Mouse (Mus musculus) liver, embryonic 14.5 days (tissue): ENCODE results near the gene Fgf4. TPM values are rescaled to one million over a fixed set of nuclear protein-coding genes. Genes with fewer than 3 reads are reported as not detected.

ENCODE experiments used
- ATAC-seq: fragments of 200-750 bp; cut with Nextera tagmentation; 2 replicates; pipeline ENCODE4 v1.8.0; 2017; ENCODE audit warnings: moderate number of reproducible peaks, mild to moderate bottlenecking, moderate library complexity; ENCODE audit not compliant: insufficient read depth
- DNase-seq, 3 experiments: peaks; one replicate each; pipeline ENCODE4 v3.0.0-alpha.2; 2012 to 2013; ENCODE audit warnings: low read depth in 3 of 3, low spot score in 3 of 3
- H3K27ac ChIP-seq: fragments of 300-500 bp; sonication (generic); 2 replicates; pipeline ENCODE4 v1.5.1; 2014; ENCODE audit warnings: moderate library complexity, mild to moderate bottlenecking, control low read depth, inconsistent platforms
- H3K27me3 ChIP-seq: fragments of 300-500 bp; sonication (generic); 2 replicates; pipeline ENCODE4 v1.6.1; 2014; ENCODE audit warnings: mild to moderate bottlenecking, low read length, moderate library complexity; ENCODE audit not compliant: control insufficient read depth, insufficient read depth
- H3K36me3 ChIP-seq: fragments of 300-500 bp; sonication (generic); replicated peaks from 2 replicates; pipeline ENCODE4 v1.6.1; 2014; ENCODE audit warnings: low read depth; ENCODE audit not compliant: control insufficient read depth, insufficient read depth
- H3K4me1 ChIP-seq, 2 experiments: fragments of 200-500 bp in 1 of 2; fragments of 300-500 bp in 1 of 2; sonication (generic) in 1 of 2; replicated peaks; 2 replicates each; pipeline ENCODE4 v1.6.1; 2012 to 2014; ENCODE audit warnings: antibody characterized with exemption in 1 of 2, inconsistent platforms in 1 of 2, low read length in 1 of 2; ENCODE audit not compliant: control insufficient read depth in 2 of 2, insufficient read depth in 2 of 2
- H3K4me2 ChIP-seq: fragments of 300-500 bp; sonication (generic); 2 replicates; pipeline ENCODE4 v1.6.1; 2014; ENCODE audit warnings: low read depth, mild to moderate bottlenecking, control low read depth, moderate library complexity
- H3K4me3 ChIP-seq, 2 experiments: fragments of 200-500 bp in 1 of 2; fragments of 300-500 bp in 1 of 2; sonication (generic) in 1 of 2; 2 replicates each; pipeline ENCODE4 v1.5.1; 2012 to 2014; ENCODE audit warnings: low read depth in 2 of 2, low read length in 2 of 2, mild to moderate bottlenecking in 2 of 2, control low read depth in 1 of 2, inconsistent platforms in 1 of 2, moderate library complexity in 1 of 2; ENCODE audit not compliant: insufficient read depth in 1 of 2
- H3K9ac ChIP-seq: fragments of 300-500 bp; sonication (generic); replicated peaks from 2 replicates; pipeline ENCODE4 v1.6.1; 2014; ENCODE audit warnings: mild to moderate bottlenecking, control low read depth, moderate library complexity
- H3K9me3 ChIP-seq: fragments of 300-500 bp; sonication (generic); 2 replicates; pipeline ENCODE4 v1.6.1; 2016; ENCODE audit warnings: low read length, mixed read lengths; ENCODE audit not compliant: control insufficient read depth
- CTCF ChIP-seq: IDR thresholded peaks from 2 replicates; pipeline ENCODE4 v1.5.1; 2016; ENCODE audit warnings: antibody characterized with exemption, low read depth, control low read depth
- EP300 ChIP-seq: IDR thresholded peaks from 2 replicates; pipeline ENCODE4 v1.6.1; 2016; ENCODE audit warnings: antibody characterized with exemption, low read depth
- WGBS: fragments of 180-500 bp; shearing (Covaris S2); extraction: QIAGEN DNeasy Blood & Tissue Kit; methylation state at CpG from one replicate; pipeline ENCODE4 v1.1.7; 2014; ENCODE audit not compliant: insufficient replicate concordance; 5-methylcytosine and 5-hydroxymethylcytosine counted together
- polyA plus RNA-seq, 2 experiments: library from polyadenylated mRNA; depleted of rRNA in 1 of 2; stranded (reverse) in 1 of 2; unstranded in 1 of 2; fragments of >200 nt; fragmentation: Nextera tagmentation in 1 of 2; extraction: Ambion mirVana in 1 of 2; gene quantifications; 2 replicates each; pipeline versions ENCODE4 v1.2.1 to v1.2.3; 2012 to 2014

Gene Fgf4
- polyA plus RNA-seq, 2 experiments: not detected

GRCm38 (mm10) chr7:144906708-144907397, 59.7 kb downstream of the Fgf4 start:
- H3K9ac ChIP-seq: no peak overlapping the region
- H3K4me3 ChIP-seq: no peak overlapping the region
- H3K36me3 ChIP-seq: no peaks in the 10 kb centered on the region
- H3K27ac ChIP-seq: no peak overlapping the region
- WGBS: 11% methylated on average over 28 of the region's 28 CpGs
- no peaks in the 10 kb centered on the region for H3K9me3 ChIP-seq
- ATAC-seq (no peak), DNase-seq (no peak)
- TF ChIP-seq EP300 (no peak), CTCF (peak; percentile 91)
- no peaks in the 10 kb centered on the region; a peak in 1 of 4 replicates for H3K4me1 ChIP-seq
- peak overlapping the region; percentile 20; the same call in 1 of the 2 replicates for H3K4me2 ChIP-seq
- H3K27me3 ChIP-seq: no peaks in the 10 kb centered on the region; the same call in 1 of the 2 replicates

DNA sequence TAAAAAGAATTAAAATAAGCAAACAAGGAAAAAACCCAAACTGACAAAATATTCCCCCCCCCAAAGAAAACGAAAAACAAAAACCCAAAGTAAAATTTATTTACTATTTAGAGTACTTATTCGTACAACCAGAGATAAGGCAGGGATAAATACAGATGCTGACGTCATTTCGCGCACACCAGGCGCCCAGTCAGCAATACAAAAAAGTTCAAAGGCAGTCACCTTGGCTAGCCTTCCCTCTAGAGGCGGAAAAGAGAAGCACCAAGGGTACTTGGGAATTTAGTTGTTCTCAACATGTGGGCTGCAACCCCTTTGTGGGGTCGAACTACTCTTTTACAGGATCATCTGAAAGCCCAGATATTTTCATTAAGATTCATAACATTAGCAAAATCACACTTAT, 60.6 kb downstream of the Fgf4 start:
- Histone ChIP-seq H3K36me3 (no peaks in the 10 kb centered on the region), H3K4me2 (no peak overlapping the region; the same call in 1 of the 2 replicates), H3K9me3 (no peaks in the 10 kb centered on the region), H3K27ac (no peak overlapping the region), H3K4me1 (no peaks in the 10 kb centered on the region; a peak in 1 of 4 replicates), H3K9ac (no peak overlapping the region), H3K4me3 (no peak overlapping the region), H3K27me3 (no peaks in the 10 kb centered on the region; the same call in 1 of the 2 replicates)
- TF ChIP-seq CTCF: peak; percentile 40
- no peak for TF ChIP-seq EP300
- WGBS: 8% methylated on average over 8 of the region's 8 CpGs
- ATAC-seq (no peak), DNase-seq (peak in 2 of 3 experiments; percentile 39 to 45)

DNA sequence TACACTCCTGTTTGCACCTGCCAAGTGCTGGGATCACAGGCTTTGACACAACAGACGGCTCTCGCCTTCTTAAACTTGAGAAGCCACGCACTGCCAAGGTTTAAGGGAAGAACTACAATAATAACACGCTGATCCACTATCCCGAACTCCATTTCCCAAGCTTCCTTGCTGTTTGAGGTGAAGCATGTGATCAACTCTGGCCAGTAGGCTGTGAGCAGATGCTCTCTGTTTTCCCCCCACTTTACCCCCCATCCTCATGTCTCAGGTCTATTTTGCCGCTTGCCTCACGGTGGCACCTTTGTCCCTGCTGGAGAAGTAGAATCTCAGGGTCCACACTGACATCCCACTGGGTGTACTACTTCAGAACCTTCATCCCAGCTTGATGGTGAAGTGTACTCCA, 61.5 kb downstream of the Fgf4 start:
- no peak for DNase-seq
- no peak for ATAC-seq
- Histone ChIP-seq H3K4me1 (no peaks in the 10 kb centered on the region; a peak in 1 of 4 replicates), H3K4me3 (no peak overlapping the region), H3K27me3 (no peaks in the 10 kb centered on the region), H3K36me3 (no peaks in the 10 kb centered on the region), H3K4me2 (no peak overlapping the region), H3K27ac (no peak overlapping the region), H3K9me3 (no peaks in the 10 kb centered on the region), H3K9ac (no peak overlapping the region)
- WGBS: 40% methylated on average over 7 of the region's 7 CpGs
- no peak for TF ChIP-seq EP300
- no peak for TF ChIP-seq CTCF

- Histone ChIP-seq H3K36me3 (no peaks in the 10 kb centered on the region), H3K27ac (no peak overlapping the region), H3K4me1 (peaks cover 4 to 6% of the 10 kb centered on the region in 2 experiments), H3K27me3 (no peaks in the 10 kb centered on the region), H3K4me2 (no peak overlapping the region), H3K9ac (no peak overlapping the region), H3K9me3 (no peaks in the 10 kb centered on the region), H3K4me3 (no peak overlapping the region)
- DNase-seq (no peak), ATAC-seq (no peak)
- WGBS: 53% methylated on average over 1 of the region's 1 CpGs
- TF ChIP-seq CTCF (no peak), EP300 (no peak)
These were observed 64.0 kb downstream of the Fgf4 start for GRCm38 (mm10) chr7:144911121-144911520.

DNA sequence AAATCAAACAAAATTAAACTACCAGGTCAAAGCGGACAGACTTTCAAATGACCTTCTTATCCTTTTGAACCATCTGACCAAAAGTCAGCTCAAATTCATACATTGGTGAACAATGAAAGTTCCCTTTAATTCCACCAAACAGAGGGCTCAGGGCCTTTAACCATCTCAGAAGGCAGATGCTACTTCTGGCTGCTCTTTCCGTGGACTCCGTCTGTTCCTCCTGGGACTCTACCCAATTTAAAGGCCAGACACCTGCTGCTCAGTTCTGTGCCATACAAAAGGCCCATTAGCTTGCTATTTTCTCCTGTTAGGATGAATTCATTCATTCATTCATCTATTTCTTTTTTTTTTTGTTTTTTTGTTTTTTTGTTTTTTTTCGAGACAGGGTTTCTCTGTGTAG, 65.7 kb downstream of the Fgf4 start:
- DNase-seq (no peak), ATAC-seq (no peak)
- Histone ChIP-seq H3K9ac (no peak overlapping the region), H3K27me3 (no peaks in the 10 kb centered on the region), H3K36me3 (no peaks in the 10 kb centered on the region), H3K4me3 (no peak overlapping the region), H3K4me1 (peaks cover 5 to 6% of the 10 kb centered on the region in 2 experiments), H3K4me2 (no peak overlapping the region), H3K27ac (no peak overlapping the region), H3K9me3 (no peaks in the 10 kb centered on the region)
- WGBS: 80% methylated on average over 4 of the region's 4 CpGs
- TF ChIP-seq CTCF (no peak), EP300 (no peak)
